Mouse (Mus musculus) gastrocnemius, postnatal 10 days (tissue): Measurements from ENCODE around the gene Stxbp5. TPM values are rescaled to one million over a fixed set of nuclear protein-coding genes. Genes with fewer than 3 reads are reported as not detected.

ENCODE experiments used
- DNase-seq: peaks from one replicate; pipeline ENCODE4 v3.0.0; 2021; ENCODE audit warnings: mixed read lengths
- total RNA-seq, 2 experiments: library from RNA; stranded (reverse); gene quantifications; 2 replicates each; pipeline ENCODE4 v1.2.3; 2021

The Stxbp5 gene
- total RNA-seq, 2 experiments from 2014 or later: 6.6 to 12.0 TPM

DNA sequence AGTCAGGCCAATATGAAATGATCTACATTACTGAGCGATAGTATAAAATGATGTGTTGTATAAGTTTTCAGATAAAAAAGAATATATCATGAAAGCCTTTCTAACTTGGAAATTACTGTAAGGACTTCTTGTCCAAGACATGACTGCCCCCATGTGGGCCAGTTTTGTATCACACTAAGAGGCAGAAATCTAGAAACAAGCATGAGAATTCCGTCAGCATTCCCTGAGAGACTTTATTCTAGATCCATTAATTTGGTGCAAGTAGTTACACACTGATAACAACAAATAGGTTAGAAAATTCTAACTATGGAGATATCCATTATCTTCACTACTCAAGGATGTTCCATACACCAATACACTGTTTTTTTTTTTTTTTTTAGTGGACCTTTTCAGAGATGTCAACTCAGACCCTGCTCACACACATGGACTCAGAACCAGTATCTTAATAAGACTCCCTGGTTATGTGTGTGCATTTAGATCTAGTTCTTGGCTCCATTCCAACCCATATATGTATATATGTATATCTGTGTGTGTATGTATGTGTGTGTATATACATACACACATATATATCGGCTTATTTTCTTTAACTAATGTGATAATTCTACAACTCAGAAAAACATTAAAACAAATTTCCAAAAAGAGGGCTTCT is 145.9 kb downstream of the Stxbp5 start:
- DNase-seq: peak; percentile 74

DNA sequence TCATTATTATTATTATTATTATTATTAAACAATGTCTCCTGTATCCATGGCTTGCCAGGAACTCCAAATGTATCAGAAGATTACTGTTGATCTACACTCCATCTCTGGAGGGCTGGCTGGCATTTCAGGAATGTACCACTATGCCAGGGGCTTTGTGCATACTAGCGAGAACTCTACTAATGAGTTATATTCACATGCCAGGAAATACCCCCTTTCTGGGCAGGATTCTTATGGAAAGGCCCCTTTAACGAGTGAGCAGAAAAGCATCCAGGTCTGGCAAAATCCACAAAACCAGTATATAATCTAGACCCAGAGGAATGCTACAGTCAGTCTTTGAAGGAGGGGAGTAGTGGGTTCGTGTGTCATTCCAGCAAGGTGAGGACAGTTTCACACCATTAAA is 167.0 kb downstream of the Stxbp5 start:
- no peak for DNase-seq

DNA sequence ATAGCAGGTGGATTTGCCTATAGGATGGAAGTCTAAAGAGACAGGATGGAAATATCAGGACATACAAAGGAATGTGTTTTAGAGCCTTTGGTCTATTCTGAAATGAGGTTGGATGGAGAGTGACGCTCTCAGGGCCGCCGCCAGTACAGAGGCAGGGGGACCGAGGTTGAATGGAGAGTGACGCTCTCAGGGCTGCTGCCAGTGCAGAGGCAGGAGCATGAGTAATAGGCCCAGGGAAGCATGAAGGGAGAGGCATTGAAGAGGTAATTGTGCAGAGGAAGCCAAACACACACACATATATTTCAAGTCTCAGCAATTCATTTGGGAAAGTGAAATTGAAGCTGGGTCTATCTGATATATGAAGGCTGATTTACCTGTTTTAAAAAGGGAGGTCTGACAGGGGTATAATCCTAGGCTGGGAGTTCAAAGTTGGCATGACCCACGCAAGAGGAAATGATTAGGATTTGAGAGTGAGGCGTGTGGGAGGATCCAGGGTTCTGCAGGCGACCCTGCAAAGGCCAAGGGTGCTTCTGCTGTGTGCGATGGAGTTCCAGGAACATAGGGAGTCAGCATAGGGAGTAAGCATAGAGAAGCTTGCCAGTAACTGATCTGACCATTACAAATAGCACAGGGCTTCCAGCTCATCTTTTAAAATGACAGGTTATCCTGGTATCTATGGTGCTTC is 168.7 kb downstream of the Stxbp5 start:
- no peak for DNase-seq

DNA sequence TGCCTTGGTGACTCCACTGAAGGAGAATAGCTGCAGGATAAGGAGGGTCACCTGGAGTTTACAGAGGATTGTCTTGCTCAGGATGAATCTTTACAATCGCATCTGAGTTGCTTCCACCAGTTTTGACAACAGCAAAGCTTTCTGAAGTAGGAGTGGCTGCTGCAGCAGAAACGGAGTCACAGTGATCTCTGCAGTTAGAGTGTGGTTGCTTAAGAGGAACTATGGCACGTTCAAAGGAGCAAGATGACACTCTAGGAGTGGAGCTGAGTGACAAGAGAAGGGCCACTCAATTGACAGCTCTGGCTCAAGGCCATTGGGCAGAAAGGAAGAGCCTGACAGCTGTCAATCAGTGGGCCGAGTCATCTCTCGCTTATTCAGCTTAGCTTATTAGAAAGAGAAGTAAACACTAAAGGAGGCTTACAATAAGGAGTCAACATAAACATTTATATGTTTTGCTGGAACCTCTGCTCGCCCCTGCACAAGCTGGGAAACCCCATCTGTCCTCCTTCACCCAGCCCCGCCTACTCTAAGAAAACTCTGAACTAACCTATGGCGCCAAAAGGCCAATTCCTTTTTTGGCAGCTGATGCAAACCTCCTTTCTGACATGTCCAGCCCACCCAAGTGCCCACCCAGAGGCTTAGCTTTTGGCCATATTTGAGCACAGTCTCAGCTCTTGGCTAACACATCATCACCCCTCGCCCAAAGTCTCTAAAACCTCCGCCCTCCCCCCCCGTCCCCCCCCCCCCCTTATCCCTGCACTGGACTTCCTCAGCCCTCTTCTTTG is 178.2 kb downstream of the Stxbp5 start:
- no peak for DNase-seq

DNA sequence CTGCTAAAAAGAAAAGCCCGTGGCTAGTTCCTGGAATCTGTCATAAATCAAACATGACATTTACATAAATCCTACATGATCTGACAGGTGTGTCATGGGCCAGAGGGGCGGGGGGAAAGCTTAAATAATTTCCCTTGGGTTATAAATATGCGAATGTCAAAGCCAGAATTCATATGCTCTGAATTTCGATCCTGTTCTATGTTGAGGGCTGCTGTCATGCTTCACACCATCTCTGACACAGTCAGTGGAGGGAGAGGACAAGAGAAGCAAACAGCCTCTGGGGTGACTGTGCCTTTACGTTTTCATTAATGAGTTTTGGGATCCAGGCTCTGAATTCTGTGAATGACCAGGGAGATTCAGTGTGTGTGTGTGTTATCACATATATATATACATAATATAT is 180.9 kb downstream of the Stxbp5 start:
- no peak for DNase-seq

DNA sequence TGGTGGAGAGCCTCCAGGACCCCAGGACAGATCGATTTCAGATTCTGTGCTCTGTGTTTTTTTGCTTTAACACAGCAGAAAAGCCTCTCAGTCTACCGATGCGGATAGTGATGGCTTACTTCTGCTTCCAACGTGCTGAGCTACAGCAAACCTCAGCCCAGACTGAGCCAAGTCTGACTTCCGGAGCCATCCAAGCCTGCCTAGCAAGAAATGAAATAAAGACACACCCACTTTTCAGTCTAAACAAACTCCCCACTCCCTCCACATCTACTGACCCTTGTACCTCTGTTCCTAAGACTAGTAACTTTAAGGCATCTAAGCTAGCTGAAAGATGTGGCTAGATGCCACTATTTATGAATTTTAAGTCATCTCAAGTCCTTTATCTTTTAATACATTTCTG is 182.8 kb downstream of the Stxbp5 start:
- DNase-seq: no peak

Other genes with a start within 250 kb of the Stxbp5 start
- 1 to 10 TPM; 2.3 to 3.5 TPM for gene Samd5, start 225.9 kb downstream of the Stxbp5 start, total RNA-seq